Mouse (Mus musculus): ENCODE measurements around the gene Mast4. TPM values are rescaled to one million over a fixed set of nuclear protein-coding genes. Genes with fewer than 3 reads are reported as not detected.
A peak's percentile ranks its signal among the peaks of the same experiment; 100 is the strongest.

The Mast4 gene
- polyA plus RNA-seq, 1 experiment from 2014 or later: 10.5 TPM

- DNase-seq (ENCODE audit: low read depth, low spot score) (no peak), ATAC-seq (no peak)
- H3K27me3 ChIP-seq: peaks cover 8% of the 10 kb centered on the region
- in situ Hi-C loops (cut with MboI; ENCODE audit: low pct_unique_long_range_greater_than_20kb): loop anchor here (5.0 to 25.0 kb wide), 2 partner anchors 158 to 302 kb away; no protein-coding TSS in a partner anchor
- no peak for TF ChIP-seq CTCF (IDR thresholded peaks at IDR 0.05)
- POLR2A ChIA-PET: no interaction called here
- CTCF ChIA-PET: no interaction called here
These were observed 594 bp upstream of the Mast4 start for GRCm38 (mm10) chr13:103334723-103335458.

GRCm38 (mm10) chr13:103333601-103334391 is 501 bp downstream of the Mast4 start:
- ChIA-PET POLR2A (no interaction called here), CTCF (no interaction called here)
- peak; percentile 61 for ATAC-seq
- TF ChIP-seq CTCF (IDR thresholded peaks at IDR 0.05): no peak
- DNase-seq (ENCODE audit: low read depth, low spot score): no peak
- peaks cover 8% of the 10 kb centered on the region for H3K27me3 ChIP-seq
- in situ Hi-C loops (cut with MboI; ENCODE audit: low pct_unique_long_range_greater_than_20kb): loop anchor here (5.0 to 25.0 kb wide), 2 partner anchors 156 to 304 kb away; no protein-coding TSS in a partner anchor

GRCm38 (mm10) chr13:103333153-103333552 is 1.1 kb downstream of the Mast4 start:
- DNase-seq (ENCODE audit: low read depth, low spot score): no peak
- POLR2A ChIA-PET: no interaction called here
- no peak for TF ChIP-seq CTCF (IDR thresholded peaks at IDR 0.05)
- peaks cover 8% of the 10 kb centered on the region for H3K27me3 ChIP-seq
- ATAC-seq: no peak
- in situ Hi-C loops (cut with MboI; ENCODE audit: low pct_unique_long_range_greater_than_20kb): loop anchor here (5.0 to 25.0 kb wide), 2 partner anchors 156 to 304 kb away; no protein-coding TSS in a partner anchor
- CTCF ChIA-PET: no interaction called here

DNA sequence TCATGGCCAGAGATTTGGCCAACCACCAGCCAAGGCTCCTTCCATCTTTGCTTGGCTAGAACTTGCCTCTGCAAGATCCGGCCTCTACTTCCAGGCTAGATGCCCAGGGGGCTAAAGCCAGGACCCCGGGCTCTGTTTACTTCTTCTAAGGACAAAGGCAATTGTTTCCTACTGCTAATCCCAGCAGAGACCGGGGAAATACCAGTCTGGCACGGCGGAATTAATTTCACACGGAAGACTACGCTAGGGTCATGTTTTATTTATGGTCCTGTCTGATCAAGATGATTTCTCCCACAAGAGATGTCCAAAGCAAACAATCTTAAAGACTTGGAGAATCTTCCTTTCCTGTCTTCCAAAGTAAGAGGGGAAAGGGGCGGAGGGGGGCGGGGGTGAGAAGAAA is 1.6 kb downstream of the Mast4 start:
- H3K27me3 ChIP-seq: peaks cover 8% of the 10 kb centered on the region
- POLR2A ChIA-PET: no interaction called here
- CTCF ChIA-PET: no interaction called here
- no peak for ATAC-seq
- no peak for DNase-seq (ENCODE audit: low read depth, low spot score)
- no peak for TF ChIP-seq CTCF (IDR thresholded peaks at IDR 0.05)
- in situ Hi-C loops (cut with MboI; ENCODE audit: low pct_unique_long_range_greater_than_20kb): loop anchor here (5.0 to 25.0 kb wide), 2 partner anchors 155 to 305 kb away; no protein-coding TSS in a partner anchor

DNA sequence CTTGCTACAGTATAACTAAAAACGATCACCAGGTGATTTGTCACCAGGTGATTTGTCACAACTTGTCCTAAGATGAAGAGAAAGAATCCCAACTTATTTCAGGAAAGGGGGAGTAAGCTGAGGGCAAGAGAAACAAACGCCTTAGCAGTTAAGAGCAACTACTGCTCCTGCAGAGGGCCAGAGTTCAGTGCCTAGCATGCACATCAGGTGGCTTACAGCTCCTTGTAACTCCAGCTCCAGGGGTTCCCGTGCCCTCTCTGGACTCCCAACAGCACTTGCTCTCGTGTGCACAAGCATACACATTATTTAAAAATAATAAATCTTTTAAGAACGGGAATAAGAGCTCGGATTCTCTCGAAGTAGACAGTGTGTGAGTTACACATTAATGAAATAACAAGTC is 3.2 kb downstream of the Mast4 start:
- DNase-seq (ENCODE audit: low read depth, low spot score) (no peak), ATAC-seq (no peak)
- in situ Hi-C loops (cut with MboI; ENCODE audit: low pct_unique_long_range_greater_than_20kb): loop anchor here (5.0 to 25.0 kb wide), 2 partner anchors 154 to 306 kb away; no protein-coding TSS in a partner anchor
- ChIA-PET POLR2A (no interaction called here), CTCF (interaction anchor here (1.2 kb wide), 1 partner anchor 9 kb away, joined by 4 read pairs; no protein-coding TSS in a partner anchor)
- no peak for TF ChIP-seq CTCF (IDR thresholded peaks at IDR 0.05)
- peaks cover 8% of the 10 kb centered on the region for H3K27me3 ChIP-seq

DNA sequence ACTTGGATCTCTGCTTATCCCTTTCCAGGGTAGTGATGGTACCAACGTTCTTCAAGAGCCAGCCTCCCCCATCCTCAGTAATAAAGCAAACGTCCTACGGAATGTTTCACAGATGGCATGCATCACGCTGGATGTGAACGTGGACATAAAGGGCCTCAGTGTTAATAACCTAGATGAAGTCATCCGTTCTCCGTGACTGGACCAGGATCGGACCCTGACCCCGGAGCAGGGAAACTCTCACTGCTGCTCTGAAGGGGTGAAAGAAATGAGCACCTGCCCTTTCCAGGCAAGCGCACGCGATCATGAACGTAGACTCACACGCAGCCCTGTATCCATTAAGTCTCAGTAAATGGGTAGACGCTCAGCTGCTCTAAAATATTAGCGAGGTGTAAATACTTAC is 6.0 kb downstream of the Mast4 start:
- DNase-seq (ENCODE audit: low read depth, low spot score) (no peak), ATAC-seq (no peak)
- POLR2A ChIA-PET: no interaction called here
- no peak for TF ChIP-seq CTCF (IDR thresholded peaks at IDR 0.05)
- H3K27me3 ChIP-seq: no peaks in the 10 kb centered on the region
- CTCF ChIA-PET: no interaction called here
- in situ Hi-C loops (cut with MboI; ENCODE audit: low pct_unique_long_range_greater_than_20kb): loop anchor here (25.0 kb wide), 1 partner anchor 309 kb away; no protein-coding TSS in a partner anchor

DNA sequence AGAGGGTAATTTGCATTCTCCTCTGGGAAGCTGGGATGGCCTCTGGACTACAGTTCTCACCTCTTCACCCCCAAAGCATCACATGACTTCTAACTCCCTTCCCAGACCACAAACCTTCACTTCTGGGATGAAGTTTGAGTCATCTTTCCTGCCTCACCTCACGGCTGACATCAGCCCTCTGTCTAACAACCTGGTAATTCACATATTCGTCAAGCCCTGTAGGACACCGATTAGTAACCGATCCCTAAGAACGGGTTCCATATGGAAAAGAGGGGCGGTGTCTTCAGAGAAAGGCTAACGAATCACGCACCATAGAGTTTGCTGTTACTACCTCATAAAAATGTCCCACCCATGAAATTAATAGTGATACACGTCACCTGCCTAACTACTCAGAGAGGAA is 6.5 kb downstream of the Mast4 start:
- in situ Hi-C loops (cut with MboI; ENCODE audit: low pct_unique_long_range_greater_than_20kb): loop anchor here (25.0 kb wide), 1 partner anchor 309 kb away; no protein-coding TSS in a partner anchor
- ChIA-PET POLR2A (no interaction called here), CTCF (no interaction called here)
- no peaks in the 10 kb centered on the region for H3K27me3 ChIP-seq
- ATAC-seq: no peak
- TF ChIP-seq CTCF (IDR thresholded peaks at IDR 0.05): no peak
- no peak for DNase-seq (ENCODE audit: low read depth, low spot score)

DNA sequence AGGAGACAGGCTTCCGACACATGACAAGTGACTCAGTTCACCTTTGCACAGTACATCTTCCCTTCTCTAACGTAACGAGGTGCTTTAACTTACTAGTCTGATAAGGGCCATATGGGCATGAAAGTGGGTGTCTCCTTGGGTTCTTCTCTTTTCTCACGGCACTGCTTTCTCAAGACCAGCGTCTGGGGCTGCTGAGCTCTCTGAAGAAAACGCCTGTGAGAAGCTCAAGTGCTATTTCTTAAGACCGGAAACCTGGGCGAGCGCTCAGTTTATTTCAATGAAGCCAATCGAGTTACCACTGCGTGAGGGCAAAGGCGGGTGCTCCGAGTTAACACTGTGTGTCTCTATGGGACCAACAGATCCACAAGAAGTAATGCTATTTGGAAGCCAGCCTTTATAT is 8.1 kb downstream of the Mast4 start:
- ChIA-PET CTCF (no interaction called here), POLR2A (no interaction called here)

GRCm38 (mm10) chr13:103319881-103320280 is 14.4 kb downstream of the Mast4 start:
- TF ChIP-seq CTCF (IDR thresholded peaks at IDR 0.05): no peak
- H3K27me3 ChIP-seq: no peaks in the 10 kb centered on the region
- DNase-seq (ENCODE audit: low read depth, low spot score) (no peak), ATAC-seq (no peak)
- in situ Hi-C loops (cut with MboI; ENCODE audit: low pct_unique_long_range_greater_than_20kb): no loop called here
- CTCF ChIA-PET: interaction anchor here (1.3 kb wide), 1 partner anchor 326 kb away, joined by 3 read pairs; no protein-coding TSS in a partner anchor
- POLR2A ChIA-PET: interaction anchor here (1.6 kb wide), 1 partner anchor 52 kb away, joined by 3 read pairs; no protein-coding TSS in a partner anchor

More for the DNA sequence above, 8.1 kb downstream of the Mast4 start:
- no peak for ATAC-seq
- no peaks in the 10 kb centered on the region for H3K27me3 ChIP-seq
- no peak for TF ChIP-seq CTCF (IDR thresholded peaks at IDR 0.05)
- DNase-seq (ENCODE audit: low read depth, low spot score): no peak
- in situ Hi-C loops (cut with MboI; ENCODE audit: low pct_unique_long_range_greater_than_20kb): loop anchor here (25.0 kb wide), 1 partner anchor 311 kb away; no protein-coding TSS in a partner anchor

GRCm38 (mm10) chr13:103319317-103319716 is 15.0 kb downstream of the Mast4 start:
- no peak for TF ChIP-seq CTCF (IDR thresholded peaks at IDR 0.05)
- in situ Hi-C loops (cut with MboI; ENCODE audit: low pct_unique_long_range_greater_than_20kb): no loop called here
- CTCF ChIA-PET: interaction anchor here (1.3 kb wide), 1 partner anchor 327 kb away, joined by 3 read pairs; no protein-coding TSS in a partner anchor
- DNase-seq (ENCODE audit: low read depth, low spot score): no peak
- no peaks in the 10 kb centered on the region for H3K27me3 ChIP-seq
- no peak for ATAC-seq
- POLR2A ChIA-PET: interaction anchor here (1.6 kb wide), 1 partner anchor 52 kb away, joined by 3 read pairs; no protein-coding TSS in a partner anchor
